Mouse (Mus musculus) heart, postnatal 0 days (tissue): ENCODE results near the gene Agap3. TPM values are rescaled to one million over a fixed set of nuclear protein-coding genes. Genes with fewer than 3 reads are reported as not detected.
A peak's percentile ranks its signal among the peaks of the same experiment; 100 is the strongest.

ENCODE experiments used
- ATAC-seq: fragments of 200-750 bp; cut with Nextera tagmentation; 2 replicates; pipeline ENCODE4 v1.8.0; 2017; ENCODE audit warnings: low read depth, moderate number of reproducible peaks, moderate library complexity; ENCODE audit not compliant: insufficient read depth
- DNase-seq: peaks from one replicate; pipeline ENCODE4 v3.0.0-alpha.2; 2016; ENCODE audit warnings: low spot score
- H3K27ac ChIP-seq: fragments of 300-500 bp; sonication (generic); 2 replicates; pipeline ENCODE4 v1.5.1; 2014; ENCODE audit warnings: low read depth, mild to moderate bottlenecking
- H3K27me3 ChIP-seq: fragments of 300-500 bp; sonication (generic); 2 replicates; pipeline ENCODE4 v1.6.1; 2014; ENCODE audit warnings: low read length, mixed read lengths; ENCODE audit not compliant: control insufficient read depth, insufficient read depth
- H3K36me3 ChIP-seq: fragments of 300-500 bp; sonication (generic); replicated peaks from 2 replicates; pipeline ENCODE4 v1.6.1; 2014; ENCODE audit warnings: low read length, mixed read lengths; ENCODE audit not compliant: control insufficient read depth, insufficient read depth
- H3K4me1 ChIP-seq: fragments of 300-500 bp; sonication (generic); 2 replicates; pipeline ENCODE4 v1.6.1; 2014; ENCODE audit warnings: antibody characterized with exemption; ENCODE audit not compliant: control insufficient read depth, insufficient read depth
- H3K4me2 ChIP-seq: fragments of 300-500 bp; sonication (generic); 2 replicates; pipeline ENCODE4 v1.6.1; 2014; ENCODE audit warnings: low read depth, mild to moderate bottlenecking, low read length, moderate library complexity
- H3K4me3 ChIP-seq: fragments of 300-500 bp; sonication (generic); 2 replicates; pipeline ENCODE4 v1.5.1; 2014; ENCODE audit warnings: low read depth, low read length
- H3K9ac ChIP-seq: fragments of 300-500 bp; sonication (generic); replicated peaks from 2 replicates; pipeline ENCODE4 v1.6.1; 2014; ENCODE audit warnings: low read depth, low read length, mixed read lengths
- H3K9me3 ChIP-seq: fragments of 300-500 bp; sonication (generic); replicated peaks from 2 replicates; pipeline ENCODE4 v1.6.1; 2016; ENCODE audit warnings: low read length; ENCODE audit not compliant: control insufficient read depth
- CTCF ChIP-seq: IDR thresholded peaks from 2 replicates; pipeline ENCODE4 v1.5.1; 2016; ENCODE audit warnings: antibody characterized with exemption, control low read depth, low read depth
- EP300 ChIP-seq: IDR thresholded peaks from 2 replicates; pipeline ENCODE4 v1.6.1; 2016; ENCODE audit warnings: antibody characterized with exemption, low read depth
- WGBS: fragments of 180-500 bp; shearing (Covaris S2); extraction: QIAGEN DNeasy Blood & Tissue Kit; methylation state at CpG from one replicate; pipeline ENCODE4 v1.1.7; 2014; 5-methylcytosine and 5-hydroxymethylcytosine counted together
- polyA plus RNA-seq: library from polyadenylated mRNA; unstranded; fragments of >200 nt; fragmentation: Nextera tagmentation; extraction: Ambion mirVana; gene quantifications from 2 replicates; pipeline ENCODE4 v1.2.1, GENCODE M21; 2015
- total RNA-seq: library from RNA; depleted of rRNA; stranded (reverse); fragments of >200 nt; gene quantifications from 2 replicates; pipeline ENCODE4 v1.2.3, GENCODE M21; 2014; ENCODE audit warnings: low replicate concordance

Agap3 gene
- total and polyA plus RNA-seq, 2 experiments from 2014 or later: 18.3 to 40.6 TPM

DNA sequence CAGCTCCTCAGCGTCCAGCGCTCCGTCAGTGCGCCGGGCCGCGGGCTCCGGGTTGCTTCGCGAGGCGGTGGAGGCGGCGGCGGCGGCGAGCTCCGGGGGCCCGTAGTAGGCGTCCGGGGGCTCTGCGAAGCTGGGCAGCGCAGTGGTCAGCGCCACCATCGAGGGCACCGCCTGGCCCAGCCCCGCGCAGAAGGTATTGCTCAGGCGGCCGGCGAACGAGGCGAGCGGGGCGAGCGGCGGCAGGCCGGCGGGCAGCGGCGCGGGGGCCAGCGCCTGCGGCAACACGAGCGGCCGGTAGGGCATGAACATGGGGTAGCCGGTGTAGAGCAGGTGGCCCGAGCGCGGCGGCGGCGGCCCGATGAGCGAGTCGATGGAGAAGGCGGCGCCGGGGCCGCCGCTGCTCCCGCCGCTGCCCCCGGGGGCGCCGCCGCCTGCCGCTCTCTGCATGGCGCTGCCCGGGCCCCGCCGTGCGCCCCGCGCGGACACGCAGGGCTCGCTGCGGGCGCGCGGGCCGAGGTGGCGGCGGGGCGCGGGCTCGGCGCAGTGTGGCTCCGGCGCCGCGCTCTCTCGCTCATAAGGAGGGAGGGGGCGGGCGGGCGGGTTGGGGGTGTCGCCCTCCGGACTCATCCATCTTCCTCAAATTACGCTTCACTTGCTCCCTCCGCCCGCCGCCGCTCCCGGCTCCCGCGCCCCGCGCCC is 74.4 kb downstream of the Agap3 start:
- Histone ChIP-seq H3K4me2 (peak overlapping the region; percentile 70), H3K4me3 (peak overlapping the region; percentile 41), H3K9ac (no peak overlapping the region), H3K9me3 (no peaks in the 10 kb centered on the region), H3K27me3 (peaks cover 91% of the 10 kb centered on the region), H3K36me3 (no peaks in the 10 kb centered on the region), H3K4me1 (0 out of 2 replicates have a peak, but pooled peaks cover 6% of the 10 kb centered on the region), H3K27ac (no peak overlapping the region)
- DNase-seq (no peak), ATAC-seq (peak; percentile 27; the same call in 1 of the 2 replicates)
- under 1% methylated on average over 58 of the region's 109 CpGs for WGBS
- TF ChIP-seq EP300 (no peak), CTCF (no peak)

DNA sequence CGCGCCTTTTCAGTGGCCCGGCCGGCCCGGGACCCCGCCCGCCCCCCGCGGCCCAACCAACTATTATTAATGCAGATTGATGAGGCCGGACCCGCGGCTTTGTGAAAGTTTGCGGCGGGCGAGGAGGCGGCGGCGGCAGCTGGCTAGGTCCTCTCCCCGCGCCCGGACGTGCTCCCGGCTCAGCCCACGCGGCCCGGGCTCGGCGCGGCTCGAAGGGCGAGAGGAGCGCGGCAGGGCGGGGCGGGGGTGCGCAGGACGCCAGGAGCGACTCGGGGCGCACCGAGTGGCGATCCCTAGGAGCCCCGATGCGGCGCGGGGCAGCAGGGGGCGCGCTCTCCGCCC is 74.9 kb downstream of the Agap3 start, which contains the start of gene Gbx1:
Gene Gbx1 (minus strand): TSS at position 314 of the 342 bp plus-strand sequence.
- Histone ChIP-seq H3K4me1 (0 out of 2 replicates have a peak, but pooled peaks cover 6% of the 10 kb centered on the region), H3K27ac (no peak within 1 kb of the TSS), H3K27me3 (peaks cover 89% of the 10 kb centered on the region), H3K4me2 (peak within 1 kb of the TSS; percentile 70), H3K9ac (no peak within 1 kb of the TSS), H3K36me3 (no peaks in the 10 kb centered on the region), H3K9me3 (no peaks in the 10 kb centered on the region), H3K4me3 (peak within 1 kb of the TSS; percentile 41)
- DNase-seq (no peak), ATAC-seq (no peak; the same call in 1 of the 2 replicates)
- TF ChIP-seq EP300 (no peak), CTCF (no peak)
- under 1% methylated on average over 20 of the region's 49 CpGs for WGBS

DNA sequence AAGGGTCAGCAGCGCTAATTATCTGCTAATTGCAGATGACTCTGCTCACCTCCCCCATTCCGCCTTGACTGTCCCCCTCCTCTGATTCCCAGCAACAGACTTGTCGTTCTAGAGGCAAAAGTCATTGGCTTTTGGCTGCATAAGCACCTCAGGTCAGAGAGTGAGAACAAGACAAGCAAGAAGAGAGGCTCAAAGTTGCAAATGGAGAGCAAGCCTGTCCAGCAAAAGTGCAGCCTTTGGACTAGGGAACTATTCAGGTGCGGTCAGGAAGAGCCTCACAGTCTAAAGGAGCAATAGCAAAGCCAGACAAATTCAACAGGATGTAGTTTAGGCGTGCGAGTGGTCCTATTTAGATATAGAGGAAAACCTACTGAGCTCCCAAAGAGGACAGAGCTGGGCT is 75.8 kb downstream of the Agap3 start:
- Histone ChIP-seq H3K36me3 (peaks cover 5% of the 10 kb centered on the region; the same call in 1 of the 2 replicates), H3K4me2 (no peak overlapping the region), H3K27me3 (peaks cover 80% of the 10 kb centered on the region), H3K4me3 (no peak overlapping the region), H3K9ac (no peak overlapping the region), H3K4me1 (0 out of 2 replicates have a peak, but pooled peaks cover 6% of the 10 kb centered on the region), H3K9me3 (no peaks in the 10 kb centered on the region), H3K27ac (no peak overlapping the region)
- 20% methylated on average over 6 of the region's 6 CpGs for WGBS
- no peak for ATAC-seq
- TF ChIP-seq EP300 (no peak), CTCF (no peak)
- no peak for DNase-seq

DNA sequence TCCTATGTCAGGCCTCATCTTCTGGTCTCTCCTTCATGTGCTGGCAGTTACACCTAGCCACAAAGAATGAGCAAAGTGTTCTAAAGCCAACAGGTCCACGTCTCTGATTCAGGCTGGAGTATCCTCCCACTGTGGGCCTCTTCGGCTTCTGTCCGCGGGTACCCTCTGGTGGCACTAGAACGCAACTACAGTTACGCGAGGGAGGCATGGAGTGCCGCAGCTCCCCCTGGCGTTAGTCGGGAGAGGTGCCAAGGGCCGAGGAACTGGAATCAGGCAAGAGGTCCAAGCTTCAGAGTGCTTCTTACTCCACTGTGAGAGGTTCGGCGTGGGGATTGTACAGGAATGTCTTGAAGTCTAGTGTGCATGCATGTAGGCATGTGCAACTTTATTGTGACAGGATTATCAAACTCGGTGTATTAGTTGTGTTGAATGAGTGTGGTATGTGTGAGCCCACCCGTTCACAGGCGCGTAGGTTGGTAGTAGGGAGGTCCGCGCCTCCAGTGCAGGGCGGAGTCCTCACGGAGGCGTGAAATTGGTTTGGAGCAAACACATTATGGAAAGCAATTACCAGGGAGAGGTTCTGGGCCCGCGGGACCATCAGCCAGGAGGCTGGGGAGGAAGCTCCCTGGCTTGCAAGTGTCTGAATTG is 78.2 kb downstream of the Agap3 start:
- H3K36me3 ChIP-seq: peaks cover 12% of the 10 kb centered on the region; the same call in 1 of the 2 replicates
- H3K9ac ChIP-seq: no peak overlapping the region
- DNase-seq: peak; percentile 86
- H3K4me2 ChIP-seq: no peak overlapping the region
- no peak overlapping the region for H3K4me3 ChIP-seq
- H3K27ac ChIP-seq: no peak overlapping the region
- peak; percentile 70 for ATAC-seq
- peak; percentile 100 for TF ChIP-seq CTCF
- TF ChIP-seq EP300: no peak
- 21% methylated on average over 24 of the region's 24 CpGs for WGBS
- H3K4me1 ChIP-seq: 0 out of 2 replicates have a peak, but pooled peaks cover 6% of the 10 kb centered on the region
- peaks cover 56% of the 10 kb centered on the region for H3K27me3 ChIP-seq
- H3K9me3 ChIP-seq: no peaks in the 10 kb centered on the region

DNA sequence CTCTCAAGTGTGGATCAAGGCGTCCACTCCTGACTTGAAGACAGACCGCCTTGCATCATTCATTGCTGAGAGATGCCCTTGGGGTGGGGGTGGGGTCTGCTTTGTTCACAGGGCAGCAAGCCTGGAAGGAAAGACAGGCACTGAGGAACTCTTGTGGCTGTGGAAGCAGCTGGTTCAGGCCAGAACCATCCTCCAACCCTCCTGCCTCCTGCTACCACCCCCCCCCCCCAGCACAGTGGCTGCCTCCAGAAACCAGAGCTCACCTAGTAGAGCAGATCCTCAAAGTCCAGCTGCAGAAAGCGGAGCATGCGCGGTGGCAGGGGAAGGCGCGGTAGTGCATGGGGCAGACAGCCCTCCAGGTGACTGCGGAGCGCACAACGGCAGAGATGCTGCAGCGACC is 81.4 kb downstream of the Agap3 start:
- 69% methylated on average over 11 of the region's 11 CpGs for WGBS

More for the DNA sequence above, 81.4 kb downstream of the Agap3 start:
- no peak for TF ChIP-seq CTCF
- TF ChIP-seq EP300: no peak
- no peaks in the 10 kb centered on the region for H3K4me1 ChIP-seq
- H3K27me3 ChIP-seq: peaks cover 25% of the 10 kb centered on the region
- H3K36me3 ChIP-seq: peaks cover 12% of the 10 kb centered on the region; the same call in 1 of the 2 replicates
- H3K4me3 ChIP-seq: no peak overlapping the region
- H3K9ac ChIP-seq: no peak overlapping the region
- H3K9me3 ChIP-seq: no peaks in the 10 kb centered on the region
- ATAC-seq (no peak), DNase-seq (no peak)
- H3K27ac ChIP-seq: no peak overlapping the region
- H3K4me2 ChIP-seq: no peak overlapping the region
